ENCODE assay signal across 24 mouse cellular contexts in genomic region chr11:99439465-99439864, GRCm38 (mm10). TPM values are rescaled to one million over a fixed set of nuclear protein-coding genes. Genes with fewer than 3 reads are reported as not detected.
"Had no signal": no experiment of that assay in that cellular context is flagged by ENCODE, and none has a peak within 500 bp of the region (broad histone marks: within the 10 kb centered on the region; RNA-seq: fewer than 3 reads in every experiment).

No protein-coding gene starts in this region.

- H3K27me3 ChIP-seq: liver, embryonic 13.5 days; midbrain, embryonic 12.5 days; midbrain, embryonic 15.5 days; neural tube, embryonic 12.5 days; neural tube, embryonic 15.5 days had no signal

- ATAC-seq: midbrain, embryonic 15.5 days had no signal

- H3K4me1 ChIP-seq: midbrain, embryonic 12.5 days; midbrain, embryonic 15.5 days; neural tube, embryonic 12.5 days; neural tube, embryonic 15.5 days had no signal

- H3K36me3 ChIP-seq: liver, embryonic 13.5 days; midbrain, embryonic 12.5 days; midbrain, embryonic 15.5 days; neural tube, embryonic 12.5 days; neural tube, embryonic 15.5 days had no signal

- H3K9ac ChIP-seq: liver, embryonic 13.5 days; midbrain, embryonic 12.5 days; midbrain, embryonic 15.5 days; neural tube, embryonic 12.5 days; neural tube, embryonic 15.5 days had no signal

- H3K9me3 ChIP-seq: liver, embryonic 13.5 days; midbrain, embryonic 12.5 days; midbrain, embryonic 15.5 days; neural tube, embryonic 12.5 days; neural tube, embryonic 15.5 days had no signal

- DNase-seq: kidney, adult 18-20 months; kidney, adult 9 months; kidney, postnatal 25 days; layer of hippocampus, postnatal 36 days; liver, embryonic 13.5 days; lung, adult 2 months; lung, postnatal 14 days; lung, postnatal 4 days; right cerebral cortex, adult 18-20 months; right cerebral cortex, postnatal 14 days; right cerebral cortex, postnatal 4 days; spleen, adult 18-20 months; thymus, adult 2 months; thymus, postnatal 14 days; thymus, postnatal 4 days had no signal

- H3K27ac ChIP-seq: left cerebral cortex, adult 2 months; liver, embryonic 13.5 days; midbrain, embryonic 12.5 days; midbrain, embryonic 15.5 days; neural tube, embryonic 12.5 days; neural tube, embryonic 15.5 days had no signal

- H3K4me3 ChIP-seq: left cerebral cortex, adult 2 months; liver, embryonic 13.5 days; midbrain, embryonic 12.5 days; midbrain, embryonic 15.5 days; neural tube, embryonic 12.5 days; neural tube, embryonic 15.5 days had no signal

- H3K4me2 ChIP-seq: liver, embryonic 13.5 days; midbrain, embryonic 12.5 days; midbrain, embryonic 15.5 days; neural tube, embryonic 12.5 days; neural tube, embryonic 15.5 days had no signal

RNA-seq across cellular contexts. Expression of gene Krt20, which starts 1.5 kb away (rescaled TPM):
- polyA plus RNA-seq: lung, adult 2 months had no signal

RNA-seq across cellular contexts. Expression of gene Krt12, which starts 17.4 kb away (rescaled TPM):
- polyA plus RNA-seq: limb, embryonic 11.5 days; liver, adult 2 months; liver, embryonic 13.5 days; lung, embryonic 16.5 days; midbrain, embryonic 12.5 days; neural tube, embryonic 12.5 days; testis, adult 2 months had no signal

RNA-seq across cellular contexts. Expression of gene Krt23, which starts 53.5 kb away (rescaled TPM):
- polyA plus RNA-seq: midbrain, embryonic 12.5 days; midbrain, embryonic 15.5 days; neural tube, embryonic 12.5 days had no signal
